Mouse (Mus musculus) CH12.LX (cell line): Measurements from ENCODE around the gene Hes2. TPM values are rescaled to one million over a fixed set of nuclear protein-coding genes. Genes with fewer than 3 reads are reported as not detected.

ENCODE experiments used
- DNase-seq: peaks from one replicate; pipeline ENCODE4 v3.0.0-alpha.2; 2013; ENCODE audit errors: extremely low read depth
- H3K27ac ChIP-seq: 2 replicates; pipeline ENCODE4 v1.5.1; 2012; ENCODE audit warnings: low read depth, mild to moderate bottlenecking, control low read depth, moderate library complexity; ENCODE audit not compliant: insufficient read depth
- H3K27me3 ChIP-seq: replicated peaks from 2 replicates; pipeline ENCODE3; 2012; ENCODE audit warnings: inconsistent platforms
- H3K36me3 ChIP-seq, 2 experiments: replicated peaks in 1 of 2; 2 replicates each; pipeline versions ENCODE3 to v1.6.1; 2012; ENCODE audit warnings: inconsistent platforms in 1 of 2, low read length in 1 of 2, mild to moderate bottlenecking in 1 of 2, mixed read lengths in 1 of 2, moderate library complexity in 1 of 2; ENCODE audit not compliant: control insufficient read depth in 1 of 2, insufficient read depth in 1 of 2
- H3K4me1 ChIP-seq, 2 experiments: 2 replicates each; pipeline ENCODE4 v1.6.1; 2012; ENCODE audit warnings: inconsistent platforms in 1 of 2, moderate library complexity in 1 of 2; ENCODE audit not compliant: insufficient read depth in 2 of 2, control insufficient read depth in 1 of 2
- H3K4me2 ChIP-seq: 2 replicates; pipeline ENCODE4 v1.6.1; 2012; ENCODE audit warnings: low read depth, mild to moderate bottlenecking, control low read depth; ENCODE audit not compliant: poor library complexity, insufficient read depth, severe bottlenecking
- H3K4me3 ChIP-seq, 3 experiments: fragments of 150-350 bp in 1 of 3; sonication (generic) in 1 of 3; replicated peaks in 1 of 3; 2 replicates each; pipeline versions ENCODE3 to v1.5.1; 2011 to 2012; ENCODE audit warnings: low read depth in 2 of 3, low read length in 2 of 3, mild to moderate bottlenecking in 2 of 3, moderate library complexity in 2 of 3, control low read depth in 1 of 3, improper control_type of control experiment in 1 of 3, inconsistent platforms in 1 of 3, mixed read lengths in 1 of 3; ENCODE audit not compliant: poor library complexity in 1 of 3
- H3K79me2 ChIP-seq: replicated peaks from 2 replicates; pipeline ENCODE4 v1.6.1; 2012; ENCODE audit warnings: mild to moderate bottlenecking, moderate library complexity; ENCODE audit not compliant: control insufficient read depth, poor library complexity, insufficient read depth, severe bottlenecking; ENCODE audit errors: extremely low read depth
- H3K9ac ChIP-seq: 2 replicates; pipeline ENCODE4 v1.6.1; 2012; ENCODE audit warnings: low read depth, mild to moderate bottlenecking, control low read depth, moderate library complexity; ENCODE audit not compliant: insufficient read depth
- H3K9me3 ChIP-seq: replicated peaks from 2 replicates; pipeline ENCODE3; 2012; ENCODE audit warnings: low read length, inconsistent platforms, mixed read lengths
- BHLHE40 ChIP-seq: IDR thresholded peaks from 2 replicates; pipeline ENCODE4 v1.6.1; 2011; ENCODE audit warnings: mild to moderate bottlenecking, low read depth, low read length, improper control_type of control experiment
- CHD2 ChIP-seq: IDR thresholded peaks from 2 replicates; pipeline ENCODE4 v1.6.1; 2011; ENCODE audit warnings: low read length, improper control_type of control experiment
- E2F4 ChIP-seq: IDR thresholded peaks from 2 replicates; pipeline ENCODE4 v1.6.1; 2011; ENCODE audit warnings: low read depth, low read length, improper control_type of control experiment; ENCODE audit not compliant: insufficient replicate concordance
- EP300 ChIP-seq: IDR thresholded peaks from 2 replicates; pipeline ENCODE4 v1.6.1; 2011; ENCODE audit warnings: low read length, improper control_type of control experiment
- ETS1 ChIP-seq: conservative IDR thresholded peaks from 2 replicates; pipeline ENCODE4 v1.6.1; 2012; ENCODE audit warnings: low read depth, mild to moderate bottlenecking, inconsistent platforms, low read length, improper control_type of control experiment, moderate library complexity
- GABPA ChIP-seq: IDR thresholded peaks from 2 replicates; pipeline ENCODE4 v1.6.1; 2012; ENCODE audit warnings: low read depth, low read length, improper control_type of control experiment, inconsistent platforms; ENCODE audit not compliant: insufficient replicate concordance
- JUN ChIP-seq: IDR thresholded peaks from 2 replicates; pipeline ENCODE4 v1.6.1; 2011; ENCODE audit warnings: low read depth, mild to moderate bottlenecking, low read length, improper control_type of control experiment, moderate library complexity; ENCODE audit not compliant: insufficient read depth
- MAFK ChIP-seq: IDR thresholded peaks from 2 replicates; pipeline ENCODE4 v1.6.1; 2011; ENCODE audit warnings: low read length, improper control_type of control experiment; ENCODE audit not compliant: insufficient replicate concordance
- MAX ChIP-seq: IDR thresholded peaks from 2 replicates; pipeline ENCODE4 v1.6.1; 2011; ENCODE audit warnings: low read length, improper control_type of control experiment
- MAZ ChIP-seq: IDR thresholded peaks from 2 replicates; pipeline ENCODE4 v1.6.1; 2012; ENCODE audit warnings: low read depth, mild to moderate bottlenecking, inconsistent platforms, low read length, improper control_type of control experiment, moderate library complexity
- MEF2A ChIP-seq: IDR thresholded peaks from 2 replicates; pipeline ENCODE4 v1.6.1; 2014; ENCODE audit warnings: low read depth, mild to moderate bottlenecking, inconsistent platforms, low read length, improper control_type of control experiment, borderline replicate concordance
- NRF1 ChIP-seq: IDR thresholded peaks from 2 replicates; pipeline ENCODE4 v1.6.1; 2014; ENCODE audit warnings: low read depth, mild to moderate bottlenecking, inconsistent platforms, low read length, improper control_type of control experiment, moderate library complexity
- POLR2A ChIP-seq: IDR thresholded peaks from 2 replicates; pipeline ENCODE4 v1.6.1; 2011; ENCODE audit warnings: low read depth, mild to moderate bottlenecking, improper control_type of control experiment, low read length
- RAD21 ChIP-seq: IDR thresholded peaks from 2 replicates; pipeline ENCODE4 v1.6.1; 2011; ENCODE audit warnings: low read depth, mild to moderate bottlenecking, low read length, improper control_type of control experiment, moderate library complexity
- UBTF ChIP-seq: IDR thresholded peaks from 2 replicates; pipeline ENCODE4 v1.6.1; 2012; ENCODE audit warnings: low read depth, mild to moderate bottlenecking, inconsistent platforms, low read length, improper control_type of control experiment, moderate library complexity
- USF1 ChIP-seq: IDR thresholded peaks from 2 replicates; pipeline ENCODE4 v1.6.1; 2014; ENCODE audit warnings: low read depth, mild to moderate bottlenecking, inconsistent platforms, low read length, improper control_type of control experiment
- USF2 ChIP-seq: conservative IDR thresholded peaks from 2 replicates; pipeline ENCODE4 v1.6.1; 2011; ENCODE audit warnings: low read depth, low read length, improper control_type of control experiment
- dilution Hi-C: fragments of 300-500 bp; cut with MboI; formaldehyde crosslinking; loops from 2 replicates; pipeline ENCODE4 v1.14.3; 2020; ENCODE audit warnings: low sequenced_read_pairs; ENCODE audit not compliant: extremely low pct_unique_long_range_greater_than_20kb, extremely low pct_ligation_motif_present
- in situ Hi-C: fragments of 300-500 bp; cut with MboI; formaldehyde crosslinking; loops from 3 replicates; pipeline ENCODE4 v1.14.3; 2019; ENCODE audit warnings: low sequenced_read_pairs, low pct_ligation_motif_present, low pct_unique_long_range_greater_than_20kb, mixed read lengths
- polyA plus RNA-seq: library from polyadenylated mRNA; unstranded; fragments of >175 nt; gene quantifications from 2 replicates; pipeline ENCODE4 v1.2.1, GENCODE M21; 2012; ENCODE audit warnings: low read depth; ENCODE audit not compliant: insufficient read length
- total RNA-seq, 2 experiments: library from RNA; depleted of rRNA; stranded (reverse); fragments of 300-350 nt in 1 of 2; fragments of >200 nt in 1 of 2; gene quantifications; 2 replicates each; pipeline ENCODE4 v1.2.3; 2012 to 2014

Hes2 gene
- total and polyA plus RNA-seq, 3 experiments = not detected

- Histone ChIP-seq H3K4me3 (no peak overlapping the region), H3K4me1 (peaks cover 8 to 15% of the 10 kb centered on the region in 2 experiments), H3K4me2 (no peak overlapping the region), H3K79me2 (no peaks in the 10 kb centered on the region), H3K9me3 (peaks cover 11% of the 10 kb centered on the region), H3K9ac (no peak overlapping the region), H3K27ac (no peak overlapping the region), H3K27me3 (peaks cover 17% of the 10 kb centered on the region), H3K36me3 (no peaks in the 10 kb centered on the region)
- dilution Hi-C loops = no loop called here
- no peak for TF ChIP-seq RAD21
- no peak for TF ChIP-seq USF1
- no peak for TF ChIP-seq JUN
- TF ChIP-seq BHLHE40 = no peak
- no peak for TF ChIP-seq MAFK
- in situ Hi-C loops = no loop called here
- no peak for DNase-seq
Measured at GRCm38 (mm10) chr4:152169103-152169502, 10.4 kb downstream of the Hes2 start.

GRCm38 (mm10) chr4:152170286-152170685, 11.6 kb downstream of the Hes2 start:
- H3K4me1 ChIP-seq = peaks cover 6 to 9% of the 10 kb centered on the region in 2 experiments
- peaks cover 11% of the 10 kb centered on the region for H3K9me3 ChIP-seq
- in situ Hi-C loops = loop anchor here (5.0 to 10.0 kb wide), 2 partner anchors 122 to 265 kb away; partner anchors contain the start of gene Hes3
- no peaks in the 10 kb centered on the region for H3K36me3 ChIP-seq
- H3K9ac ChIP-seq = no peak overlapping the region
- TF ChIP-seq GABPA (no peak), USF1 (no peak), MAZ (no peak), ETS1 (no peak), MEF2A (no peak), NRF1 (no peak), POLR2A (no peak), JUN (no peak), USF2 (no peak), UBTF (no peak), EP300 (no peak), BHLHE40 (no peak), MAX (no peak), E2F4 (no peak), CHD2 (no peak)
- peaks cover 17% of the 10 kb centered on the region for H3K27me3 ChIP-seq
- H3K79me2 ChIP-seq = no peaks in the 10 kb centered on the region
- dilution Hi-C loops = no loop called here
- no peak overlapping the region for H3K4me2 ChIP-seq
- DNase-seq = no peak
- H3K27ac ChIP-seq = no peak overlapping the region
- H3K4me3 ChIP-seq = no peak overlapping the region
